Mouse (Mus musculus) neutrophil, adult 83 days (primary cell): Measurements from ENCODE around the gene Tdpoz1. TPM values are rescaled to one million over a fixed set of nuclear protein-coding genes. Genes with fewer than 3 reads are reported as not detected.

Source experiments
- total RNA-seq, 2 experiments: library from RNA; stranded (reverse); gene quantifications; one replicate each; pipeline ENCODE4 v1.2.4; 2023

Gene Tdpoz1
- not detected for total RNA-seq

GRCm38 (mm10) chr3:93676210-93676609, at the start of gene Tdpoz1:
TSS of gene Tdpoz1 (minus strand) at chr3:93676310.

DNA sequence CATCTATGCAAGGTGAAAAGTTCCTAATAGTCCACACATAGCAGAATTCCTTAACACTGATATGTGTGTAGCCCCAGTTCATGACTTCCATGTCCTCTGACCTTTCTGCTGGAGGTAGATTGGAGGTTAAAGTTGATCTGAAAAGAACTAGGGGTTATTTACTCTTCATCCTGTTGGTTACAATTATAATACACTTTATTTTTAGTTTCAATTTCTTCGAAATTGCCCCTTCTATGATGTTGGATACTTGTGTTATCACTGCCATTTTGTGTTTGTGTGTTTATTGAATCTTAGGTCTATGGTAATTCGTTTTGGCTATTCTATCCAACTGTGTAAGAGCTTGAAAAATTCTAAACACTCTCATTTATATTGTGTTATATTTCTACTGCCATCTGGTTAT, 16.9 kb upstream of the Tdpoz1 start, which contains the start of gene Gm37596:
Gm37596 (minus strand) TSS at position 101 of the 400 bp plus-strand sequence.

GRCm38 (mm10) chr3:93652586-93652985, 23.5 kb downstream of the Tdpoz1 start, which contains the start of gene Tdpoz2:
TSS of gene Tdpoz2 (minus strand) at chr3:93652686.

Other genes with a start within 250 kb of the Tdpoz1 start
- 1 to 10 TPM; 1.2 to 1.7 TPM for gene Tchh, start 234.0 kb downstream of the Tdpoz1 start, total RNA-seq
- gene Tchhl1, start 207.6 kb downstream of the Tdpoz1 start, total RNA-seq: not detected
- 1,000 to 10,000 TPM; 3,081 to 3,426 TPM for gene S100a11, start 155.8 kb downstream of the Tdpoz1 start, total RNA-seq
- 100 to 1,000 TPM; 246 to 259 TPM for gene S100a10, start 121.2 kb downstream of the Tdpoz1 start, total RNA-seq
- gene Tdpoz2, start 23.6 kb downstream of the Tdpoz1 start, total RNA-seq: not detected
- not detected for gene Gm37596, start 16.8 kb upstream of the Tdpoz1 start, total RNA-seq
- gene Gm5773, start 96.7 kb upstream of the Tdpoz1 start, total RNA-seq: not detected
- not detected for gene Tdpoz4, start 120.1 kb upstream of the Tdpoz1 start, total RNA-seq
- gene Tdpoz3, start 149.7 kb upstream of the Tdpoz1 start, total RNA-seq: not detected